Mouse (Mus musculus) thymus, adult 2 months (tissue): ENCODE measurements around the gene Pnliprp1.

Experiments used
- CTCF ChIP-seq: fragments of 200-500 bp; IDR thresholded peaks from 2 replicates; pipeline ENCODE4 v1.5.1; 2012; ENCODE audit warnings: mild to moderate bottlenecking, control low read depth, low read length, moderate library complexity, borderline replicate concordance; ENCODE audit not compliant: control insufficient read depth, poor library complexity, insufficient read depth; ENCODE audit errors: extremely low read depth
- POLR2A ChIP-seq: fragments of 200-500 bp; IDR thresholded peaks from 2 replicates; pipeline ENCODE4 v1.6.1; 2012; ENCODE audit warnings: mild to moderate bottlenecking, low read length, control low read depth, moderate library complexity; ENCODE audit not compliant: control insufficient read depth, poor library complexity, insufficient read depth; ENCODE audit errors: extremely low read depth

DNA sequence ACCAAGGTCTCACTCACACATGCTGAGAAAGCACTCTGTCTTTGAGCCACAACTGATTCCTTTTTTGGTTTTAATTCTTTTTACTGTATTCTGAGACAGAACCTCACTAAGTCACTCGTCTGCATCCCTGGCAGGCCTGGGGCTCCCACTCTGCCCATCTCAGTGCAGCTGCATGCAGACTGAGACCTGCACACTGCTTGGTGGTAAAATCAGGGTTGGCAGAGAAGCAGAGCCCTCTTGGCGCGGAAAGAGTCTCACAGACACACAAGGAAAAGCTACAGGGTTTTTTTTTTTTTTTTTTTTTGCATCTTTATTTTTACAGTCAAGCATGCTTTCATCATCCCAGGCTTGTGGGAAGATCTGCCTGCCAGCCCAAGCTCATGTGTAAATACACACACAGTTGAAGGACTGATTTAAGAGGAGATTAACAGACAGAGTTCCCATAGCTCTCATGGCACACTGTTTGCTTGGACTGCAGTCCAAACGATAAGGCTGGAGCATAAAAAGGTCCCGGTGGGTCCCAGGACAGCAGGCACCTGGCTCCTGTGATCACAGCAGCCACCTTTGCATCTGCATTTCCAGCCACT lies at the start of gene Pnliprp1:
- TF ChIP-seq CTCF (no peak), POLR2A (no peak)
